Mouse (Mus musculus) stomach, postnatal 0 days (tissue): Measurements from ENCODE around the gene Emc7.

Source experiments
- CTCF ChIP-seq: IDR thresholded peaks from 2 replicates; pipeline ENCODE4 v1.5.1; 2016; ENCODE audit warnings: antibody characterized with exemption, low read depth, mild to moderate bottlenecking, moderate library complexity
- EP300 ChIP-seq: optimal IDR thresholded peaks from 2 replicates; pipeline ENCODE3; 2016; ENCODE audit warnings: antibody characterized with exemption

- no peak for TF ChIP-seq CTCF
- TF ChIP-seq EP300, result no peak
Observed at GRCm38 (mm10) chr2:112492431-112492855, 37.6 kb downstream of the Emc7 start.
